Mouse (Mus musculus) lung, adult 2 months (tissue): Measurements from ENCODE around the gene Mthfd1l.

Experiments used
- CTCF ChIP-seq: fragments of 200-500 bp; IDR thresholded peaks from 2 replicates; pipeline ENCODE4 v1.5.1; 2011; ENCODE audit warnings: mild to moderate bottlenecking, low read length, control low read depth; ENCODE audit not compliant: insufficient read depth
- POLR2A ChIP-seq: fragments of 200-500 bp; IDR thresholded peaks from 2 replicates; pipeline ENCODE4 v1.6.1; 2011; ENCODE audit warnings: low read depth, mild to moderate bottlenecking, control low read depth, low read length, borderline replicate concordance; ENCODE audit errors: extremely low read depth

- TF ChIP-seq CTCF: no peak
- no peak for TF ChIP-seq POLR2A
Measured at GRCm38 (mm10) chr10:4070061-4070460, 97.1 kb downstream of the Mthfd1l start.
